26 mouse cellular contexts compared by ENCODE assay signal in genomic region chr17:87403462-87403861, GRCm38 (mm10). TPM values are rescaled to one million over a fixed set of nuclear protein-coding genes. Genes with fewer than 3 reads are reported as not detected.
"Had no signal": no experiment of that assay in that cellular context is flagged by ENCODE, and none has a peak within 500 bp of the region (broad histone marks: within the 10 kb centered on the region; RNA-seq: fewer than 3 reads in every experiment).

No protein-coding gene starts in this region.

- H3K9me3 ChIP-seq: intestine, embryonic 15.5 days; limb, embryonic 10.5 days; limb, embryonic 13.5 days; midbrain, embryonic 12.5 days; midbrain, embryonic 15.5 days; neural tube, embryonic 12.5 days; neural tube, embryonic 15.5 days had no signal

- H3K27me3 ChIP-seq: intestine, embryonic 15.5 days; limb, embryonic 13.5 days; midbrain, embryonic 12.5 days; midbrain, embryonic 15.5 days; neural tube, embryonic 12.5 days; neural tube, embryonic 15.5 days had no signal

- ATAC-seq: intestine, embryonic 15.5 days; midbrain, embryonic 15.5 days had no signal

- H3K9ac ChIP-seq: intestine, embryonic 15.5 days; limb, embryonic 13.5 days; liver, embryonic 14.5 days; midbrain, embryonic 12.5 days; midbrain, embryonic 15.5 days; neural tube, embryonic 12.5 days; neural tube, embryonic 15.5 days had no signal

- H3K4me1 ChIP-seq: limb, embryonic 13.5 days; midbrain, embryonic 12.5 days; midbrain, embryonic 15.5 days; neural tube, embryonic 12.5 days; neural tube, embryonic 15.5 days had no signal

- H3K27ac ChIP-seq: intestine, embryonic 15.5 days; layer of hippocampus, adult 2 months; limb, embryonic 10.5 days; limb, embryonic 13.5 days; liver, embryonic 14.5 days; macrophage; midbrain, embryonic 12.5 days; midbrain, embryonic 15.5 days; neural tube, embryonic 12.5 days; neural tube, embryonic 15.5 days; stomach, postnatal 0 days had no signal

- H3K4me2 ChIP-seq: intestine, embryonic 15.5 days; limb, embryonic 13.5 days; midbrain, embryonic 12.5 days; midbrain, embryonic 15.5 days; neural tube, embryonic 12.5 days; neural tube, embryonic 15.5 days had no signal

- DNase-seq: kidney, adult 11 months; layer of hippocampus, adult 9-11 months; liver; lung, adult 2 months; lung, postnatal 14 days; right cerebral cortex, adult 18-20 months; right cerebral cortex, postnatal 14 days; right cerebral cortex, postnatal 4 days; thymus, adult 2 months; thymus, postnatal 14 days; thymus, postnatal 4 days had no signal

- H3K36me3 ChIP-seq: intestine, embryonic 15.5 days; limb, embryonic 10.5 days; limb, embryonic 13.5 days; midbrain, embryonic 12.5 days; midbrain, embryonic 15.5 days; neural tube, embryonic 12.5 days; neural tube, embryonic 15.5 days had no signal

- H3K4me3 ChIP-seq: intestine, embryonic 15.5 days; layer of hippocampus, adult 2 months; limb, embryonic 10.5 days; limb, embryonic 13.5 days; midbrain, embryonic 12.5 days; midbrain, embryonic 15.5 days; neural tube, embryonic 12.5 days; neural tube, embryonic 15.5 days had no signal

RNA-seq across cellular contexts. Expression of gene Stpg4, which starts 24.1 kb away (rescaled TPM):
- polyA plus RNA-seq: intestine, embryonic 15.5 days; kidney, embryonic 14.5 days; large intestine, adult 2 months; limb, embryonic 10.5 days; limb, embryonic 13.5 days; liver, embryonic 14.5 days; lung, adult 2 months; lung, embryonic 16.5 days; macrophage; midbrain, embryonic 12.5 days; neural tube, embryonic 12.5 days; stomach, embryonic 14.5 days; stomach, postnatal 0 days had no signal
